Mouse (Mus musculus): ENCODE results near the gene Mast3. TPM values are rescaled to one million over a fixed set of nuclear protein-coding genes. Genes with fewer than 3 reads are reported as not detected.
A peak's percentile ranks its signal among the peaks of the same experiment; 100 is the strongest.
"Not testable (repeated sequence)": the region's sequence is repeated elsewhere in the genome, so short reads cannot be mapped to it uniquely, and the experiment has no call there.

The Mast3 gene
- polyA plus RNA-seq, 1 experiment from 2014 or later = 12.0 TPM

DNA sequence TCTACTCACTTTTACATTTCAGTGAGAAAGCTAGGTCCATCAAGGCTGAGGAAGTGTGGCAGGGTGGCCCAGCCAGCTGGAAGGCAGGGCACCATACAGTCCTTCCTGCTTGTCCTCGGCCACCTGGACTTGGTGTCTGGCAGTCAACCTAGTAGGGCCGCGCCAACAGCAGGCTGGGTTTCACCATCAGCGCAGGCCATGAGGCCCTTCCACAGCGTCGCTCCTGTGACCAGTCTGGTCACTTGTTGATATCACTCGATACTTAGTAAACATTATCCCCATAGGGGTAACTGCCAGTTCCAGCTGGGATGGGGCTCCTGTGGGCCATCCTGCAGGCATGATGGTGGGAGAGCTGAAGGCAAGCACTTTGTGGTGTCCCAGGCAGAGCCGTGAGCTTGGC is 26.7 kb upstream of the Mast3 start:
- Histone ChIP-seq H3K27me3 (ENCODE audit: poor library complexity, severe bottlenecking) (no peaks in the 10 kb centered on the region), H3K4me3 (no peak overlapping the region), H3K4me1 (peaks cover 33% of the 10 kb centered on the region), H3K36me3 (replicated peaks) (peaks cover 12% of the 10 kb centered on the region), H3K9me3 (peaks cover 6% of the 10 kb centered on the region; the same call in 1 of the 2 replicates), H3K27ac (peak overlapping the region; percentile 21; the same call in 1 of the 2 replicates)
- DNase-seq (ENCODE audit: extremely low spot score, low spot score) = no peak
- WGBS = 84% methylated on average over 8 of the region's 8 CpGs

DNA sequence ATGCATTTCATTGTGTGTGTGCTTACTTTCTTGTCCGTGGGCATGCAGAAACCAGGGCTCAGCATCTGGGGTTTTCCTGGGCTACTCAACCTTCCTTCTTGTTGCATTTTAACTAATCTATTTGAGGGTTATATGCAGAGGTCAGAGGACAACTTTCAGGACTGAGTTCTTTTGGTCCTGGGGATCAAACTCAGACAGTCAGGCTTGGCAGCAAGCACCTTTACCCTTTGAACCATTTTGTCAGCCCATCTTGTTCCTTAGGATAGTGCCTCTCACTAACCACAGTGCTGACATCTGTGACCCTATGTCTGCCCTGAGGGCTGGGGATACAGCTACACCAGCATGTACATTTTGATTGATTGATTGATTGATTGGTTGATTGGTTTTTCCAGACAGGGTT is 22.9 kb upstream of the Mast3 start:
- no peak for DNase-seq (ENCODE audit: extremely low spot score, low spot score)
- Histone ChIP-seq H3K9me3 (peaks cover 7% of the 10 kb centered on the region; the same call in 1 of the 2 replicates), H3K4me3 (no peak overlapping the region), H3K27me3 (ENCODE audit: poor library complexity, severe bottlenecking) (0 out of 2 replicates have a peak, but pooled peaks cover 3% of the 10 kb centered on the region), H3K4me1 (peaks cover 21% of the 10 kb centered on the region), H3K36me3 (replicated peaks) (no peaks in the 10 kb centered on the region), H3K27ac (no peak overlapping the region)
- WGBS = 81% methylated on average over 1 of the region's 1 CpGs

DNA sequence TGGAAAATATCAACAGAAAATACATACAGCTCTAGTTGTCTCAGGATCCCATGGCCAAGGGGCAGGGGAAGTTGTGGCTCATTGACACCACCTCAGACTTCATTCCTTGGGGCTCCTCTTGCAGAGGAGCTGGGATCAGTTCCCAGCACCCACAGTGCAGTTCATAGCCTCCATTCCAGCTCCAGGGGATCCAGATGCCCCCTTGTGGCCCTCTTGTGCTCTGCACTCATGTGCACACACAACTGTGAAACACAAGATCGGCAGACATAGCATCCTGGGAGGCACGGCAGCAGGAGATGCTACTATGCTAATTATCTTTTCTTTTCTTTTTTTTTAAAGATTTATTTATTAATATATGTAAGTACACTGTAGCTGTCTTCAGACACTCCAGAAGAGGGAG is 22.2 kb upstream of the Mast3 start:
- H3K4me1 ChIP-seq = peaks cover 15% of the 10 kb centered on the region
- H3K4me3 ChIP-seq = no peak overlapping the region
- H3K36me3 ChIP-seq (replicated peaks) = no peaks in the 10 kb centered on the region
- WGBS = 97% methylated on average over 2 of the region's 2 CpGs
- H3K27ac ChIP-seq = no peak overlapping the region
- H3K27me3 ChIP-seq (ENCODE audit: poor library complexity, severe bottlenecking) = peaks cover 8% of the 10 kb centered on the region
- peaks cover 7% of the 10 kb centered on the region; the same call in 1 of the 2 replicates for H3K9me3 ChIP-seq
- DNase-seq (ENCODE audit: extremely low spot score, low spot score) = no peak

DNA sequence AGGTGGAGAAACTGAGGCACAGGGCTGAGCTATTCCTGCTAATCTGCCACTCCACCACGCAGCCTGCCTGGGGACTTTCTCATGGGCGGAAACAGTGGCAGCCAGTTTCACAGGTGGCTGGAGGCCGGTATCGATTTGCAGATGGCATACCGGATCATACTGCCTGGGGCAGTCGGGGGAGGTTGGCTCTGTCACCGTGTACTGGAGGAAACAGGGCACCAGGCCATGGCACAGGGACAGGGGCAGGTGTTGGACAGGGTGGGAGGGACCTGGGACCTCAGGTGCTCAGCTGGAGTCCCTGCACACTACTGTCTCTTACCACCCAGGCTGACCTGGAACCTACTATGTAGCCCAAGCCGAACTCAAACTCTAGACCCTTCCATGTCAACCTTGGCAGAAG is 21.0 kb upstream of the Mast3 start:
- peaks cover 19% of the 10 kb centered on the region for H3K27me3 ChIP-seq (ENCODE audit: poor library complexity, severe bottlenecking)
- H3K36me3 ChIP-seq (replicated peaks) = no peaks in the 10 kb centered on the region
- WGBS = 86% methylated on average over 8 of the region's 8 CpGs
- H3K27ac ChIP-seq = no peak overlapping the region
- peaks cover 19% of the 10 kb centered on the region for H3K4me1 ChIP-seq
- peaks cover 7% of the 10 kb centered on the region; the same call in 1 of the 2 replicates for H3K9me3 ChIP-seq
- no peak for DNase-seq (ENCODE audit: extremely low spot score, low spot score)
- H3K4me3 ChIP-seq = no peak overlapping the region

DNA sequence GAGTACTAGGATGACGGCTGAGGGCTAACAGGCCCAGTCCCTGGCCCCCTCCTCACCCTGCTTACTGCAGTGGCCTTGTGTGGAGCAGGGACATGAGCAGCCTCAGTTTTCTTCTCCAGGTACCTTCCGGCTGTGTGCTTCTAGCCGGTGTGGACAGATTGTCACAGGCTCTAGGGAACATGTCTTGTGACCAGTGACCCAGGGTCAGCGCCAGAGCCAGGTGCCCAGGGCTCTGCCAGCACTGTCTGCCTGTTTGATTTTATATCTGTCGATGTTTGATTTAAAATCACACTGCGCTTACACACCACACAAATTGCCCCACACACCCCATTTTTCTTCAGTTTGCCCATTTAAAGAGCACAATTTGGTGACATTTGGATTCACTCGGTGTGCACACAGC is 18.9 kb upstream of the Mast3 start:
- Histone ChIP-seq H3K4me3 (no peak overlapping the region), H3K27me3 (ENCODE audit: poor library complexity, severe bottlenecking) (peaks cover 40% of the 10 kb centered on the region), H3K27ac (no peak overlapping the region), H3K9me3 (peaks cover 17% of the 10 kb centered on the region; the same call in 1 of the 2 replicates), H3K4me1 (peaks cover 28% of the 10 kb centered on the region), H3K36me3 (replicated peaks) (no peaks in the 10 kb centered on the region)
- 87% methylated on average over 7 of the region's 7 CpGs for WGBS
- DNase-seq (ENCODE audit: extremely low spot score, low spot score) = no peak

DNA sequence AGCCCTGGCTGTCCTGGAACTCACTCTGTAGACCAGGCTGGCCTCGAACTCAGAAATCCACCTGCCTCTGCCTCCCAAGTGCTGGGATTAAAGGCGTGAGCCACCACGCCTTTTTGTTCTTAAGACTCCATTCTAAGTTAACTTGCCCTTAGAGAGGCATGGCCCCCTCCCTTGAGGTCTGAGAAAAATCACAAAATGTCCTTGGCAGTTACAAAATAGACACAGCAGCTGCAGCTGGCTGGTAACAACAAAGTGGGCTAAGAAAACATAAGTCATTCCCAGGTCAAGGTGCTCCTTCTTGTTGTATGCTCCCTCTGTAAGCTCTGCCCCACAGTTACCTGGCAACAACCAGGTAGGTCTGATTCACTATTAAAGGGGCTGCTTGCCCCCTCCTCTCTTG is 17.7 kb upstream of the Mast3 start:
- H3K27ac ChIP-seq; H3K36me3 ChIP-seq (replicated peaks); H3K4me3 ChIP-seq; DNase-seq (ENCODE audit: extremely low spot score, low spot score): not testable (repeated sequence)
- 83% methylated on average over 3 of the region's 3 CpGs for WGBS
- H3K27me3 ChIP-seq (ENCODE audit: poor library complexity, severe bottlenecking) = peaks cover 51% of the 10 kb centered on the region
- peaks cover 21% of the 10 kb centered on the region; the same call in 1 of the 2 replicates for H3K9me3 ChIP-seq
- peaks cover 28% of the 10 kb centered on the region for H3K4me1 ChIP-seq

DNA sequence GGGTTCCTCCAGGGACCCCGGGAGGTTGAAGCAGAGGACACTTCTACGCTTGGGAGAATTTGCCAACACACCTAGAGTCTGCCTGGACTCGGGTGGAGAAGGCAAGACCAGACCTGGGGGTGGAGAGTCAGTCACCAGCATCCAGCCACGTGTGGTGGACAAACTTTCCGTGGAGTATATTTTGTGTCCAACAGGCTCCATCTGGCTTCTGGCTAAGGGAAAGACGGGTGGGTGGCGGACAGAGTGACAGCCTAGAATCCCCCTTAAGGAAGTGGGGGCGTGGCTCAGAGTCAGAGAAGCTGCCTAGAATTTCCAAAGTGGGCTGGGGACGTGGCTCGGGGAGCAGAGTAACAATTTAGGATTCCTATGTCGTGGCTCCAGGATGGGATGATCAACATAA is 17.1 kb upstream of the Mast3 start:
- WGBS = 53% methylated on average over 11 of the region's 11 CpGs
- H3K27ac ChIP-seq = no peak overlapping the region
- peaks cover 57% of the 10 kb centered on the region for H3K27me3 ChIP-seq (ENCODE audit: poor library complexity, severe bottlenecking)
- H3K4me3 ChIP-seq = no peak overlapping the region
- no peaks in the 10 kb centered on the region for H3K36me3 ChIP-seq (replicated peaks)
- H3K9me3 ChIP-seq = peaks cover 20% of the 10 kb centered on the region; the same call in 1 of the 2 replicates
- H3K4me1 ChIP-seq = peaks cover 30% of the 10 kb centered on the region
- DNase-seq (ENCODE audit: extremely low spot score, low spot score) = no peak

DNA sequence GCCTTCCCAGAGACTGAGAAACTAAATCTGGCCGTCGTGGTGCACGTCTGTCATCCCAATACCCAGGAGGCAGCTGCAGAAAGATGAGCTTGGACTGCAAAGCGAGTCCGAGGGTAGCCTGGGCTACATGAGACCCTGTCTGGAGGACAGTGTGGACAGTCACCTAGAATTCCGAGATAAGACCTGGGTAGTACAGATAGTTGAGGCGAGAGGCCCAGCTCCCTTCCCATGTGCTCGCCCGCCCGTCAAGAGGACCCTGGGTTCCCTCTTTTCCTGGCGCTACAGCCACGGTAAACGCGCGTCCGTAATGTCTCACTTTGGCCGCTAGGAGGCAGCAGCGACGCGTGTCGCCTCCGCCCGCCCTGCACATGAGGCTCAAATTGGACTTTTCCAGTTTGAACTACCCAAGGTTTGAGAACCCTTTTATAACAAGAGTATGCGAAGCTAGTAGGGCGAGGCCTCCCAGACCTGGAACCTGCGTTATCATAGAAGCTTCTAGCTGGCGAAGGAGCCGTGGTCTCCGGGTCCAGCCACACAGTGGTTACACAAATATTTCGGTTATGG is 16.6 kb upstream of the Mast3 start:
- Histone ChIP-seq H3K4me1 (peaks cover 35% of the 10 kb centered on the region), H3K27me3 (ENCODE audit: poor library complexity, severe bottlenecking) (peaks cover 62% of the 10 kb centered on the region), H3K27ac (no peak overlapping the region), H3K36me3 (replicated peaks) (no peaks in the 10 kb centered on the region), H3K4me3 (no peak overlapping the region), H3K9me3 (peaks cover 15% of the 10 kb centered on the region; the same call in 1 of the 2 replicates)
- DNase-seq (ENCODE audit: extremely low spot score, low spot score) = peak; percentile 74
- WGBS = 17% methylated on average over 30 of the region's 30 CpGs

DNA sequence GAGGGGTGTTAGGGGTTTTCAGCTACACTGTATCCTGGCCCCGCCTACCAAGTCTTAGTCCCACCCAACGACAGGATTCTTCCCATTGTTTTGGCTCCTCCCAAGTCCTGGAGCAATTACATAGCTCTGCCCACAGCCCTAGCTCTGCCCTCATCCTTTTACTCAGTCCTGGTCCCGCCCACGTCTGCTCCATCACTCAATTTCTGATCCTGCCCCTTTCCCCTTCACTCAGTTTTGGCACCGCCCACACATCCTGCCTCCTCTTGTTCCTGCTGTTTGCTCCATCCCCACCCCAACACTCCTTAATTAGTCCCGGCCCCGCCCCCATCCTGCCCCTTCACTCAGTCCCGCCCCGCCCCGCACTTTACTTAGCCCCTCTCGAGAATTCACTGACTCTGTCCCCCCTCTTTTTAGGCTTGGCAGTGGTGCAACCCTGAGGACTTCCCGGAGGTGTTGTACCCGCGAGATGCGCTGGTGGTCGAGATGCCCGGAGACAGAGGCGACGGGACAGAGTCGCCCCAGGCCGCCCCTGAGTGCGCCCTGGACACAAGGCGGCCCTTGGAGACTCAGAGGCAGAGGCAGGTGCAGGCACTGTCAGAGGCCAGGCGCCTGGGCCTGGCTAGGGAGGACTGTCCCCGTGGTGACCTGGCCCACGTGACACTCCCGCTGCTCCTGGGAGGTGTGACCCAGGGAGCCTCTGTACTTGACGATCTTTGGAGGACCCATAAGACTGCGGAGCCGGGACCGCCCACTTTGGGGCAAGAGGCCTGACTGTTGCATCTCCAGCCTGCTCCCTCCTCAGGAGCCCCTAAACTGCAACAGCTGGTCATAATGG is 15.5 kb upstream of the Mast3 start:
- Histone ChIP-seq H3K36me3 (replicated peaks) (no peaks in the 10 kb centered on the region), H3K27me3 (ENCODE audit: poor library complexity, severe bottlenecking) (peaks cover 74% of the 10 kb centered on the region), H3K27ac (peak overlapping the region; percentile 40; the same call in 1 of the 2 replicates), H3K4me3 (peak overlapping the region; percentile 35), H3K4me1 (peaks cover 38% of the 10 kb centered on the region), H3K9me3 (peaks cover 14% of the 10 kb centered on the region; the same call in 1 of the 2 replicates)
- DNase-seq (ENCODE audit: extremely low spot score, low spot score) = peak; percentile 74
- 3% methylated on average over 31 of the region's 31 CpGs for WGBS

DNA sequence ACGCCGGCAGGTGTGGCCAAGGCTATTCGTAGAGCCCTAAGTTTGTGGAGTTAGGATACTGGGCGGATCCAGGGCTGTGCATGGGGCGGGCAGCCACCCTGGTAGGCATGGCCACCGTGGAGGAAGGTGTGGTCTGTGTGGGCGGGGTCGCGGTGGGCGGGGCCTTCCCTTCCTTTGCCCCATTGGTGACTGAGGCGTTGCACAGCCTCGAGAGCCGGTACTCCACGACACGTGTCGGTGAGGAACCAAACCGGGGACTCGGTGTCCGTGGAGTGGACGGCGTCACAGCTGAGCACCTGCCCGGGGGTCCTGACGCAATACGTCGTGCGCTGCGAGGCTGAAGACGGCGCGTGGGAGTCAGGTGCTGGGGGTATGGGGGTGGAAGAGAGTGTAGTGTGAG is 11.8 kb upstream of the Mast3 start:
- peak overlapping the region; percentile 42 for H3K4me3 ChIP-seq
- WGBS = 8% methylated on average over 30 of the region's 30 CpGs
- DNase-seq (ENCODE audit: extremely low spot score, low spot score) = peak; percentile 48

DNA sequence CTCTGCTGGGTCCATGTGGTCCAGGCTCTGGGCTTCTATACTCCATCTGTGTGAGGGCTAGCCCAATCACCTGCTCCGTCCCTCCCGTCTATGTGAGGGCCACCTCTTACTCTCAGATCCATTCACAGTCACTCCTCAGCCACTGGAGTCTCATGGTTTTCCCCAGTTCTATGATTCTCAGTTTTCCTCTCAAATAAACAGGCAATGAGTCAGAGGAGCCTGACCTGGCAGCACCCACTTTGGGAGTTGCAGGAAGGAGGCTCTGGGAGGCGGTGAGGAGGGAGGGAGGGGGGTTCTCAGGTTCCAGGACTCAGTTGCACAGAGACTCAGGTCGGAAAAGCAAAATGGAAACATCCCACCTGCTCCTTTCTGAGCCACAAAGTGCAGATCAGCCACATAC is 8.0 kb upstream of the Mast3 start:
- H3K36me3 ChIP-seq (replicated peaks) = no peaks in the 10 kb centered on the region
- no peaks in the 10 kb centered on the region for H3K9me3 ChIP-seq
- peaks cover 69% of the 10 kb centered on the region for H3K27me3 ChIP-seq (ENCODE audit: poor library complexity, severe bottlenecking)
- DNase-seq (ENCODE audit: extremely low spot score, low spot score) = no peak
- WGBS = 69% methylated on average over 4 of the region's 4 CpGs
- no peak overlapping the region for H3K27ac ChIP-seq
- no peak overlapping the region for H3K4me3 ChIP-seq
- H3K4me1 ChIP-seq = peaks cover 33% of the 10 kb centered on the region

More for the DNA sequence above, 11.8 kb upstream of the Mast3 start:
- H3K27ac ChIP-seq = no peak overlapping the region
- H3K36me3 ChIP-seq (replicated peaks) = no peaks in the 10 kb centered on the region
- peaks cover 14% of the 10 kb centered on the region; the same call in 1 of the 2 replicates for H3K9me3 ChIP-seq
- peaks cover 85% of the 10 kb centered on the region for H3K27me3 ChIP-seq (ENCODE audit: poor library complexity, severe bottlenecking)
- H3K4me1 ChIP-seq = peaks cover 36% of the 10 kb centered on the region

DNA sequence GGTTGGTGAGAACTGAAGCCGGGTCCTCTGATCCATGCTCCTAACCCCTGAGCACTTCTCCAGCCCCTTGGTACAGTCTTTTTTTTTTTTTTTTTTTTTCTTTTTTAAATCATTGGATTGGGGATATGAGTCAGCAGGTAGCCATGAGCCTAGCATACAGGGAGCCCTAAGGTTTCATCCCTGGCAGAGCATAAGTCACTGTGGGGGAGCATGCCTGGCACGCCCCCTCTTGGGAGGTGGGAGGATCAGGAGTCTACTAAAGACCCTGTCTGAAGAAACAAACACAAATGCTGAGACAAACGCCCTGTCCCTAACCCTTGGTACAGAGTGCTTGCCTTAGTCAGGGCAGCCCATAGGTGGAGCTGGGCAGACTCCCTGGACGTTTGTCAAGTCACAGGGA is 7.2 kb upstream of the Mast3 start:
- Histone ChIP-seq H3K9me3 (no peaks in the 10 kb centered on the region), H3K27ac (no peak overlapping the region), H3K36me3 (replicated peaks) (no peaks in the 10 kb centered on the region), H3K4me3 (no peak overlapping the region), H3K4me1 (peaks cover 34% of the 10 kb centered on the region), H3K27me3 (ENCODE audit: poor library complexity, severe bottlenecking) (peaks cover 66% of the 10 kb centered on the region)
- 45% methylated on average over 4 of the region's 4 CpGs for WGBS
- DNase-seq (ENCODE audit: extremely low spot score, low spot score) = no peak

Measured in forebrain, embryonic 10.5 days (tissue).